Comparison of ENCODE assay signal across 8 mouse cellular contexts in genomic region chr16:8830431-8831211, GRCm38 (mm10). TPM values are rescaled to one million over a fixed set of nuclear protein-coding genes. Genes with fewer than 3 reads are reported as not detected.
A peak's percentile ranks its signal among the peaks of the same experiment; 100 is the strongest.
DNase-seq lines count a peak whose midpoint lies in the region; ATAC-seq and TF ChIP-seq lines count a peak whose summit lies in the region.

No protein-coding gene starts in this region.

- no peak for TF ChIP-seq POLR2A in spleen, adult 2 months (IDR thresholded peaks at IDR 0.05; ENCODE audit: low read depth, low read length)

- H3K4me3 ChIP-seq in embryonic facial prominence, embryonic 13.5 days, result peak overlapping the region; percentile 98
- peak overlapping the region; percentile 93 for H3K4me3 ChIP-seq in limb, embryonic 15.5 days
- peak overlapping the region; percentile 100 for H3K4me3 ChIP-seq in midbrain, embryonic 16.5 days (ENCODE audit: low read depth, low read length)
- H3K4me3 ChIP-seq in spleen, adult 2 months (ENCODE audit: extremely low read depth, insufficient read depth, insufficient read length), result peak overlapping the region; percentile 99

- peak overlapping the region; percentile 99 for H3K9ac ChIP-seq in embryonic facial prominence, embryonic 13.5 days
- H3K9ac ChIP-seq in limb, embryonic 15.5 days, result peak overlapping the region; percentile 96
- H3K9ac ChIP-seq in midbrain, embryonic 16.5 days (ENCODE audit: low read depth, low read length), result peak overlapping the region; percentile 99

- peak overlapping the region; percentile 97 for H3K27ac ChIP-seq in embryonic facial prominence, embryonic 13.5 days
- peak overlapping the region; percentile 96 for H3K27ac ChIP-seq in limb, embryonic 15.5 days
- H3K27ac ChIP-seq in midbrain, embryonic 16.5 days (ENCODE audit: low read length), result peak overlapping the region; percentile 98
- peak overlapping the region; percentile 98 for H3K27ac ChIP-seq in spleen, adult 2 months (ENCODE audit: insufficient read depth, low read length)

- H3K27me3 ChIP-seq in embryonic facial prominence, embryonic 13.5 days, result no peaks in the 10 kb centered on the region
- no peaks in the 10 kb centered on the region for H3K27me3 ChIP-seq in limb, embryonic 15.5 days
- no peaks in the 10 kb centered on the region for H3K27me3 ChIP-seq in midbrain, embryonic 16.5 days (ENCODE audit: control insufficient read depth, insufficient read depth, low read depth, low read length)
- H3K27me3 ChIP-seq in spleen, adult 2 months (ENCODE audit: control insufficient read depth, insufficient read depth, low read length), result no peaks in the 10 kb centered on the region

- H3K9me3 ChIP-seq in embryonic facial prominence, embryonic 13.5 days, result no peaks in the 10 kb centered on the region
- H3K9me3 ChIP-seq in limb, embryonic 15.5 days, result no peaks in the 10 kb centered on the region
- no peaks in the 10 kb centered on the region for H3K9me3 ChIP-seq in midbrain, embryonic 16.5 days (replicated peaks; ENCODE audit: control insufficient read depth, low read length, poor library complexity, severe bottlenecking)

- peak; percentile 75 for DNase-seq in 3134 (ENCODE audit: extremely low read depth, insufficient read length, low spot score)
- DNase-seq in adrenal gland, postnatal 25 days, result peak; percentile 82
- peak; percentile 71 for DNase-seq in heart, adult 8-10 months (ENCODE audit: low spot score)
- DNase-seq in kidney, adult 8-10 months, result peak; percentile 65 to 71
- peak; percentile 49 to 70 for DNase-seq in spleen, adult 2 months (ENCODE audit: low read depth in 1 of 2, low spot score in 2 of 2)

- peak overlapping the region; percentile 90 for H3K4me2 ChIP-seq in embryonic facial prominence, embryonic 13.5 days
- H3K4me2 ChIP-seq in limb, embryonic 15.5 days, result peak overlapping the region; percentile 73
- peak overlapping the region; percentile 90 for H3K4me2 ChIP-seq in midbrain, embryonic 16.5 days (ENCODE audit: low read length)

- WGBS in embryonic facial prominence, embryonic 13.5 days, result under 1% methylated on average over 69 of the region's 74 CpGs
- WGBS in limb, embryonic 15.5 days, result under 1% methylated on average over 64 of the region's 74 CpGs
- WGBS in midbrain, embryonic 16.5 days, result under 1% methylated on average over 63 of the region's 74 CpGs
- under 1% methylated on average over 68 of the region's 74 CpGs for WGBS in spleen, adult 2 months

- peaks cover 26% of the 10 kb centered on the region for H3K4me1 ChIP-seq in embryonic facial prominence, embryonic 13.5 days
- peaks cover 13% of the 10 kb centered on the region for H3K4me1 ChIP-seq in limb, embryonic 15.5 days
- peaks cover 38% of the 10 kb centered on the region for H3K4me1 ChIP-seq in midbrain, embryonic 16.5 days (ENCODE audit: control insufficient read depth, insufficient read depth, low read length)
- H3K4me1 ChIP-seq in spleen, adult 2 months (ENCODE audit: control insufficient read depth, insufficient read depth, insufficient read length), result peaks cover 16% of the 10 kb centered on the region

- peaks cover 27% of the 10 kb centered on the region for H3K36me3 ChIP-seq in embryonic facial prominence, embryonic 13.5 days
- H3K36me3 ChIP-seq in limb, embryonic 15.5 days, result peaks cover 7% of the 10 kb centered on the region; the same call in 1 of the 2 replicates
- H3K36me3 ChIP-seq in midbrain, embryonic 16.5 days (ENCODE audit: control insufficient read depth, insufficient read depth, low read length), result 0 out of 2 replicates have a peak, but pooled peaks cover 9% of the 10 kb centered on the region
- H3K36me3 ChIP-seq in spleen, adult 2 months (ENCODE audit: control insufficient read depth, insufficient read depth, low read length), result peaks cover 9% of the 10 kb centered on the region

- TF ChIP-seq CTCF in spleen, adult 2 months (IDR thresholded peaks at IDR 0.05; ENCODE audit: extremely low read depth, insufficient read depth, insufficient read length, insufficient replicate concordance), result no peak

- peak; percentile 17; the same call in 1 of the 2 replicates for ATAC-seq in embryonic facial prominence, embryonic 13.5 days (ENCODE audit: insufficient number of reproducible peaks, insufficient read depth, low FRiP score, low TSS enrichment, low read depth)
- ATAC-seq in limb, embryonic 15.5 days (ENCODE audit: insufficient number of reproducible peaks, low FRiP score, low TSS enrichment, low read depth), result no peak
- ATAC-seq in midbrain, embryonic 16.5 days, result peak; percentile 8; the same call in 1 of the 2 replicates

RNA-seq across cellular contexts. Expression of gene 1810013L24Rik, which starts 0.7 kb away (rescaled TPM):
- 79.5 and 93.3 TPM in 2 replicates for total RNA-seq in adrenal gland, postnatal 25 days (2021)
- polyA plus RNA-seq in embryonic facial prominence, embryonic 13.5 days (2015; fragmentation: Nextera tagmentation; extraction: Ambion mirVana), result 22.7 and 23.7 TPM in 2 replicates
- total RNA-seq in heart, adult 8-10 months (2022), result 100 to 1,000 TPM; 121 to 130 (median 129) TPM
- polyA plus RNA-seq in limb, embryonic 15.5 days (2015; fragmentation: Nextera tagmentation; extraction: Ambion mirVana), result 16.9 and 20.9 TPM in 2 replicates
- 26.0 and 27.8 TPM in 2 replicates for polyA plus RNA-seq in midbrain, embryonic 16.5 days (2015; fragmentation: Nextera tagmentation; extraction: Ambion mirVana)
- 12.2 and 13.2 TPM in 2 replicates for polyA plus RNA-seq in spleen, adult 2 months (2012; rRNA removed)

RNA-seq across cellular contexts. Expression of gene Usp7, which starts 38.5 kb away (rescaled TPM):
- total RNA-seq in adrenal gland, postnatal 25 days (2021), result 112 and 133 TPM in 2 replicates
- polyA plus RNA-seq in embryonic facial prominence, embryonic 13.5 days (2015; fragmentation: Nextera tagmentation; extraction: Ambion mirVana), result 33.2 and 35.8 TPM in 2 replicates
- total RNA-seq in heart, adult 8-10 months (2022), result 10 to 100 TPM; 42.9 to 59.2 (median 48.1) TPM
- polyA plus RNA-seq in limb, embryonic 15.5 days (2015; fragmentation: Nextera tagmentation; extraction: Ambion mirVana), result 27.8 and 28.9 TPM in 2 replicates
- 26.5 and 31.2 TPM in 2 replicates for polyA plus RNA-seq in midbrain, embryonic 16.5 days (2015; fragmentation: Nextera tagmentation; extraction: Ambion mirVana)
- polyA plus RNA-seq in spleen, adult 2 months (2012; rRNA removed), result 22.2 and 26.3 TPM in 2 replicates
